Mouse (Mus musculus): Measurements from ENCODE around the gene Gm10300. TPM values are rescaled to one million over a fixed set of nuclear protein-coding genes. Genes with fewer than 3 reads are reported as not detected.
A peak's percentile ranks its signal among the peaks of the same experiment; 100 is the strongest.

The Gm10300 gene
- total and polyA plus RNA-seq, 3 experiments = 0.08 TPM; not detected in 2

- Histone ChIP-seq H3K27me3 (replicated peaks) (peaks cover 9% of the 10 kb centered on the region), H3K36me3 (replicated peaks in 1 of 2; ENCODE audit: control insufficient read depth in 1 of 2, insufficient read depth in 1 of 2, low read length in 1 of 2) (no peaks in the 10 kb centered on the region), H3K79me2 (replicated peaks; ENCODE audit: control insufficient read depth, extremely low read depth, insufficient read depth, poor library complexity, severe bottlenecking) (no peaks in the 10 kb centered on the region), H3K4me2 (ENCODE audit: insufficient read depth, low read depth, poor library complexity, severe bottlenecking) (peak overlapping the region; percentile 87), H3K9me3 (replicated peaks; ENCODE audit: low read length) (no peaks in the 10 kb centered on the region), H3K4me3 (replicated peaks in 1 of 3; ENCODE audit: low read depth in 2 of 3, low read length in 2 of 3, poor library complexity in 1 of 3) (peak overlapping the region in 2 of 3 experiments; percentile 56 to 63), H3K9ac (ENCODE audit: insufficient read depth, low read depth) (peak overlapping the region; percentile 71), H3K4me1 (ENCODE audit: control insufficient read depth in 1 of 2, insufficient read depth in 2 of 2) (peaks cover 0 to 11% of the 10 kb centered on the region in 2 experiments; a peak in 2 of 4 replicates), H3K27ac (ENCODE audit: insufficient read depth, low read depth) (no peak overlapping the region)
- TF ChIP-seq NRF1 (IDR thresholded peaks at IDR 0.05; ENCODE audit: low read depth, low read length) (no peak), HCFC1 (IDR thresholded peaks at IDR 0.05; ENCODE audit: low read depth, low read length) (no peak), MAX (IDR thresholded peaks at IDR 0.05; ENCODE audit: low read length) (no peak), ZNF384 (IDR thresholded peaks at IDR 0.05; ENCODE audit: low read depth, low read length) (no peak), E2F4 (IDR thresholded peaks at IDR 0.05; ENCODE audit: insufficient replicate concordance, low read depth, low read length) (no peak), JUND (conservative IDR thresholded peaks at IDR 0.05; ENCODE audit: low read depth, low read length) (no peak), RCOR1 (conservative IDR thresholded peaks at IDR 0.05; ENCODE audit: low read depth, low read length) (no peak), SMC3 (IDR thresholded peaks at IDR 0.05; ENCODE audit: low read depth, low read length) (no peak), MAFK (IDR thresholded peaks at IDR 0.05; ENCODE audit: insufficient replicate concordance, low read length) (no peak), TCF12 (IDR thresholded peaks at IDR 0.05; ENCODE audit: low read depth, low read length) (no peak), NELFE (IDR thresholded peaks at IDR 0.05; ENCODE audit: low read depth, low read length) (no peak)
- DNase-seq (ENCODE audit: extremely low read depth) = no peak
- dilution Hi-C loops (cut with MboI; ENCODE audit: extremely low pct_ligation_motif_present, extremely low pct_unique_long_range_greater_than_20kb, low sequenced_read_pairs) = no loop called here
- in situ Hi-C loops (cut with MboI; ENCODE audit: low pct_ligation_motif_present, low pct_unique_long_range_greater_than_20kb, low sequenced_read_pairs) = no loop called here
Observed at GRCm38 (mm10) chr4:132048011-132048991, 26.2 kb upstream of the Gm10300 start.

- in situ Hi-C loops (cut with MboI; ENCODE audit: low pct_ligation_motif_present, low pct_unique_long_range_greater_than_20kb, low sequenced_read_pairs) = no loop called here
- peak; percentile 82 for DNase-seq (ENCODE audit: extremely low read depth)
- peaks cover 0 to 11% of the 10 kb centered on the region in 2 experiments; a peak in 2 of 4 replicates for H3K4me1 ChIP-seq (ENCODE audit: control insufficient read depth in 1 of 2, insufficient read depth in 2 of 2)
- H3K4me2 ChIP-seq (ENCODE audit: insufficient read depth, low read depth, poor library complexity, severe bottlenecking) = peak overlapping the region; percentile 89
- H3K79me2 ChIP-seq (replicated peaks; ENCODE audit: control insufficient read depth, extremely low read depth, insufficient read depth, poor library complexity, severe bottlenecking) = no peaks in the 10 kb centered on the region
- TF ChIP-seq HCFC1 (IDR thresholded peaks at IDR 0.05; ENCODE audit: low read depth, low read length) (no peak), NRF1 (IDR thresholded peaks at IDR 0.05; ENCODE audit: low read depth, low read length) (peak; percentile 85), JUN (IDR thresholded peaks at IDR 0.05; ENCODE audit: insufficient read depth, low read depth, low read length) (no peak), UBTF (IDR thresholded peaks at IDR 0.05; ENCODE audit: low read depth, low read length) (no peak; the same call in 1 of the 2 replicates), GABPA (IDR thresholded peaks at IDR 0.05; ENCODE audit: insufficient replicate concordance, low read depth, low read length) (no peak), MYC (IDR thresholded peaks at IDR 0.05; ENCODE audit: low read depth, low read length) (no peak), IRF4 (IDR thresholded peaks at IDR 0.05; ENCODE audit: low read depth, low read length) (no peak), MXI1 (IDR thresholded peaks at IDR 0.05; ENCODE audit: low read depth, low read length) (0 out of 2 replicates have a peak, but pooled peaks have one; percentile 32), CHD2 (IDR thresholded peaks at IDR 0.05; ENCODE audit: low read length) (no peak; the same call in 1 of the 2 replicates), TCF12 (IDR thresholded peaks at IDR 0.05; ENCODE audit: low read depth, low read length) (0 out of 2 replicates have a peak, but pooled peaks have one; percentile 13), JUND (conservative IDR thresholded peaks at IDR 0.05; ENCODE audit: low read depth, low read length) (no peak), ZMIZ1 (IDR thresholded peaks at IDR 0.05; ENCODE audit: low read depth, low read length) (no peak), ZC3H11A (IDR thresholded peaks at IDR 0.05; ENCODE audit: low read depth, low read length) (no peak), MAZ (IDR thresholded peaks at IDR 0.05; ENCODE audit: low read depth, low read length) (peak; percentile 95), POLR2A (IDR thresholded peaks at IDR 0.05; ENCODE audit: low read depth, low read length) (peak; percentile 27; the same call in 1 of the 2 replicates), MAX (IDR thresholded peaks at IDR 0.05; ENCODE audit: low read length) (no peak), TBP (conservative IDR thresholded peaks at IDR 0.05; ENCODE audit: low read depth, low read length) (no peak)
- H3K27ac ChIP-seq (ENCODE audit: insufficient read depth, low read depth) = no peak overlapping the region
- H3K27me3 ChIP-seq (replicated peaks) = peaks cover 9% of the 10 kb centered on the region
- H3K9ac ChIP-seq (ENCODE audit: insufficient read depth, low read depth) = peak overlapping the region; percentile 71
- H3K36me3 ChIP-seq (replicated peaks in 1 of 2; ENCODE audit: control insufficient read depth in 1 of 2, insufficient read depth in 1 of 2, low read length in 1 of 2) = no peaks in the 10 kb centered on the region
- H3K4me3 ChIP-seq (replicated peaks in 1 of 3; ENCODE audit: low read depth in 2 of 3, low read length in 2 of 3, poor library complexity in 1 of 3) = peak overlapping the region; percentile 25 to 63 (median 56)
- no peaks in the 10 kb centered on the region for H3K9me3 ChIP-seq (replicated peaks; ENCODE audit: low read length)
- dilution Hi-C loops (cut with MboI; ENCODE audit: extremely low pct_ligation_motif_present, extremely low pct_unique_long_range_greater_than_20kb, low sequenced_read_pairs) = no loop called here
Observed at GRCm38 (mm10) chr4:132048995-132049404, 25.5 kb upstream of the Gm10300 start.

All from CH12.LX (cell line).